Mouse (Mus musculus): Measurements from ENCODE around the gene Styx.
"Not testable (repeated sequence)": the region's sequence is repeated elsewhere in the genome, so short reads cannot be mapped to it uniquely, and the experiment has no call there.

Gene Styx

GRCm38 (mm10) chr14:45439387-45439786 is 88.5 kb downstream of the Styx start:
- no peak for DNase-seq

GRCm38 (mm10) chr14:45441291-45441690 is 90.4 kb downstream of the Styx start:
- DNase-seq = no peak

- DNase-seq = no peak
Measured at GRCm38 (mm10) chr14:45442781-45443560, 92.1 kb downstream of the Styx start.

- peak in 1 of 2 experiments; percentile 14 for DNase-seq
Measured at GRCm38 (mm10) chr14:45444870-45445269, 94.0 kb downstream of the Styx start.

GRCm38 (mm10) chr14:45445445-45445844 is 94.6 kb downstream of the Styx start:
- no peak for DNase-seq

GRCm38 (mm10) chr14:45446777-45447176 is 95.9 kb downstream of the Styx start:
- DNase-seq = no peak

- DNase-seq = no peak
Measured at GRCm38 (mm10) chr14:45451090-45451489, 100.2 kb downstream of the Styx start.

- peak; percentile 56 to 67 for DNase-seq
Measured at GRCm38 (mm10) chr14:45452148-45452547, 101.3 kb downstream of the Styx start.

GRCm38 (mm10) chr14:45452861-45453512 is 102.1 kb downstream of the Styx start:
- peak; percentile 73 to 84 for DNase-seq

GRCm38 (mm10) chr14:45453538-45454233 is 102.8 kb downstream of the Styx start:
- peak; percentile 60 to 71 for DNase-seq

- no peak for DNase-seq
Measured at GRCm38 (mm10) chr14:45455651-45456501, 105.0 kb downstream of the Styx start.

- DNase-seq = peak in 1 of 2 experiments; percentile 48
Measured at GRCm38 (mm10) chr14:45456502-45456846, 105.6 kb downstream of the Styx start.

GRCm38 (mm10) chr14:45457003-45457402 is 106.1 kb downstream of the Styx start:
- no peak for DNase-seq

GRCm38 (mm10) chr14:45459877-45460276 is 109.0 kb downstream of the Styx start:
- no peak for DNase-seq

GRCm38 (mm10) chr14:45460491-45460890 is 109.6 kb downstream of the Styx start:
- no peak for DNase-seq

GRCm38 (mm10) chr14:45461945-45462344 is 111.1 kb downstream of the Styx start:
- DNase-seq = no peak

GRCm38 (mm10) chr14:45462374-45462773 is 111.5 kb downstream of the Styx start:
- no peak for DNase-seq

GRCm38 (mm10) chr14:45462875-45463475 is 112.1 kb downstream of the Styx start:
- DNase-seq = no peak

- DNase-seq = peak; percentile 74 to 83
Measured at GRCm38 (mm10) chr14:45463599-45463998, 112.7 kb downstream of the Styx start.

GRCm38 (mm10) chr14:45464036-45465035 is 113.4 kb downstream of the Styx start:
- DNase-seq = no peak

GRCm38 (mm10) chr14:45466371-45466770 is 115.5 kb downstream of the Styx start:
- DNase-seq = not testable (repeated sequence)
